ENCODE assay signal across 13 mouse cellular contexts in genomic region chr6:145023990-145024389, GRCm38 (mm10). TPM values are rescaled to one million over a fixed set of nuclear protein-coding genes. Genes with fewer than 3 reads are reported as not detected.
"Had no signal": no experiment of that assay in that cellular context is flagged by ENCODE, and none has a peak within 500 bp of the region (broad histone marks: within the 10 kb centered on the region; RNA-seq: fewer than 3 reads in every experiment).

No protein-coding gene starts in this region.

- H3K27ac ChIP-seq: layer of hippocampus, adult 2 months; limb, embryonic 13.5 days; liver, embryonic 14.5 days had no signal

- H3K4me3 ChIP-seq: layer of hippocampus, adult 2 months; limb, embryonic 13.5 days had no signal

- H3K9ac ChIP-seq: limb, embryonic 13.5 days; liver, embryonic 14.5 days had no signal

- DNase-seq: kidney, adult 18-20 months; kidney, postnatal 4 days; left cerebral cortex, postnatal 4 days; lung, adult 18-20 months; midbrain, embryonic 14.5 days; right cerebral cortex, postnatal 4 days; spleen, adult 18-20 months; thymus, adult 2 months; thymus, postnatal 25 days had no signal

- H3K4me2 ChIP-seq: limb, embryonic 13.5 days had no signal

- H3K27me3 ChIP-seq: limb, embryonic 13.5 days had no signal

RNA-seq across cellular contexts. Expression of gene Bcat1, which starts 52.0 kb away (rescaled TPM):
- polyA plus RNA-seq: liver, adult 2 months had no signal
